Mouse (Mus musculus): ENCODE results near the gene Per2. TPM values are rescaled to one million over a fixed set of nuclear protein-coding genes. Genes with fewer than 3 reads are reported as not detected.
"Not testable (repeated sequence)": the region's sequence is repeated elsewhere in the genome, so short reads cannot be mapped to it uniquely, and the experiment has no call there.

Per2 gene
- 10 to 100 TPM; 15.6 to 37.9 TPM for total RNA-seq (2021)
- long read RNA-seq, experiment 1, partial matches to known transcripts, result 8 of 11 reads
- long read RNA-seq, experiment 1, other reads (novel, unspliced or antisense), result 3 of 11 reads
- long read RNA-seq, experiment 2, partial matches to known transcripts, result 2 of 4 reads
- long read RNA-seq, experiment 2, other reads (novel, unspliced or antisense), result 2 of 4 reads

DNA sequence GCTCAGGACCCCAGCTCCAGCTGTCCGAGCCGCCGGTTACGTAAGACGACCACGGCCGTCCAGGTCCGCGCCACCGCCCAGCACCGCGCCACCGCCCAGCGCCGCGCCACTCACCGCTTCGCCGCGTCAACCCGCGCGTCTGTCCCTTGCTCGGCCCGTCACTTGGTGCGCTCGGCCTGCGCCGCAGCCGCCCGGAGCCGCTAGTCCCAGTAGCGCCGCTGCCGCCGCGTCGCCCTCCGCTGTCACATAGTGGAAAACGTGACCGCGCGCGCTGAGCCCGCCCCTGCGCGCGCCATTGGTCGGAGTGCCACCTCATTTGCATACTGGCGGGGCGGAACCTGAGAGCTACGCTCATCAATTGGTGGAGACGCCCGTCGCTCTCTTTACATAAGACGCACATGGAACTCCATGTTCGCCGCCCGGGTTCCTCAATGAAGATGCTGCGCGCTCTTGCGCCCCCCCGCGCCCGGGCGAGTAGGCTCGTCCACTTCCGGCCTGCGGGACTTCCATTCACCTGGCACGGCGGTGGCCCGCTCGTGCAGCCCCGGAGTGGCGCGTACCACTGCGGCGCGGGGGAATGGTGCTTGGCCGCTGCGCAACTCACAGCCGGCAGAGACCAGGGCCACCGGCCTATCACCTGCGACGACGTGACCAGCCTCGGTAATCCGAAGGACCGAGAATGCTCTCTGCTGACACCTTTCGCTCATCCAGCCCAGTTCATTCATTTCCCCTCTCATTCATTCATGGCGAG, at the start of gene Per2:
TSS of gene Per2 (minus strand) at position 266 of the 751 bp plus-strand sequence.
- DNase-seq, result peak; percentile 99

DNA sequence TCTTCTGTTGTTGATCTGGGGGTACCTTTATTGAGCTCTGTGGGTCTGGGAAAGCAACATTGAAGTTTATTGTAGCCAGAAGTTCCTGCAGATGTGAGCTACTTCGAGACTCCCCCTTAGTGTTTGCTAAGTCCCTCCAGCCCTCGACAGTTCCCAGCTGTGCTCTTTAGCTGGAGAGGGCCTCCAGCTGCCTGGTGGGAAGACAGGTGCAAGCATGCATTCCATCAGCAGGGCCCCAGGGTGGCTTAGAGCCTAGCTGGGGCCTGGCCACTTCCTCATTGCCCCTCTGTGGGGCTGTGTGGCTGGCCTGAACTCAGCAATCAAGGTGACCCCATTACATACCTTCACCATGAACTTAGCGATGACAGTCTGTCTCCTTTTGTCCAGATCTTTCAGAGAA, 45.5 kb upstream of the Per2 start:
- no peak for DNase-seq

DNA sequence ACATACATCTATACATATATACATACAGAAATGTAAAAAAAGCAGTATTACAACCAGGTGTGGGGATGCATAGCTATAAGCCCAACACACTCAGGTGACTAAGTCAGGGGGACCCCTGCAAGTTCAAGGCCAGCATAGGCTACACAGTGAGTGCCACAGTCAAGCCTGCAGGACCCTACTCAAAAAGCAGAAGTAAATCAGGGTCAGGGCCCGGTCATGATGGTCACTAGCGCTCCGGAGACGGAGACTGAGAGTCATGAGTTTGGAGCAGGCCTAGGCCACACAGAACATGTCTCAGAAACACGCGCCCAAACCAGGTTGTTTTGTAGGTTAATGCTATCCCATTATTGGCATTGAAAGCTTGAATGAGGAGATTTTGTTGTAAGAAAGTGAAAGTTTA, 39.5 kb upstream of the Per2 start:
- DNase-seq, result no peak

DNA sequence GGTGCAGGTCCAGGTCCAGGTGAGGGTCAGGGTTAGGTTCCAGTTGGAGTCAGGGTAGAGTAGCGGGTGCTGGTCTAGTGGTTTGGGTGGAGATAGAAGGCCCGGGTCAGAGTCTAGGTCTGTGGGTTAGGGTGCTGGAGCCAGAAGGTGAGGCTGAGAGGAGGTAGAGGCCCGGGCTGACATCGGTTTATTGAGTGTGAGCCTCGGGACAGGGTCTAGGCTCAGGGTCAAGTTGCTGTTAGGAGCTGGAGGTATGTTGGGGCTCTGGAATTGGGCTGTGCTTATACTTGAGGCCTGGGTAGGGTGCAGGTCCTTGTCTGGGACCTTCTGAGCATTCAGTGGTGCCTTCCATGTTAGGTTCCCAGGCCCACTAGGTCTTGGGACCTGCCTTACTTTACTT, 36.2 kb upstream of the Per2 start:
- DNase-seq, result no peak

DNA sequence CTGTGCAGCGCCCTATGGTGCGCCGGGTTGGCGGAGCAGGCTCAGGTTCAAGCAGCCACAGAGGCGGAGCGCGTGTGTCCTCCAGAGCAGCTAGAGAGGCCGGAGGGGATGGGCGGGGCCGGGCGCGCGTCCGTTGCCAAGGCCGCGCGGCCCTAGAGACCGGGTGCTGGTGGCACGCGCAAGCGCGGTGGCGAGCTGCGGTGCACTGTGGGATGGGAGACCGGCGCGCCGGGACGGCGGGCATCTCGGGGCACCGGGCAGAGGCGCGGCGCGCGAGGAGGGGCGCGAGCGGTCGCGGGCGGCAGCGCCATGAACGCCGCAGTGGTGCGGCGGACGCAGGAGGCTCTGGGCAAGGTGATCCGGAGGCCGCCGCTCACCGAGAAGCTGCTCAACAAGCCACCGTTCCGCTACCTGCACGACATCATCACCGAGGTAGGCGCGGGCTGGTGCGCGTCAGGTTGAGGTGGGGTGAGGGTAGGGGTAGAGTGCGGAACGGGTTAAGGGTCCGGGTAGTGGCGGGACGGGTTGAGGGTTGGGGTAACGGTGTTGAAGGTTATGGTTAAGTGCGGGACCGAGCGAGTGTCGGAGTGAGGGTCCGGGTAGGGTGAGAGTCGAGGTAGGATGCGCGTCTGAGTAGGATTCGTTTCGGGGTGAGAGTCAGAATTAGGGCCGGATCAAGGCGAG, 35.5 kb upstream of the Per2 start, which contains the start of gene Traf3ip1:
TSS of gene Traf3ip1 (plus strand) at position 191 of the 684 bp plus-strand sequence.
- peak; percentile 97 for DNase-seq

DNA sequence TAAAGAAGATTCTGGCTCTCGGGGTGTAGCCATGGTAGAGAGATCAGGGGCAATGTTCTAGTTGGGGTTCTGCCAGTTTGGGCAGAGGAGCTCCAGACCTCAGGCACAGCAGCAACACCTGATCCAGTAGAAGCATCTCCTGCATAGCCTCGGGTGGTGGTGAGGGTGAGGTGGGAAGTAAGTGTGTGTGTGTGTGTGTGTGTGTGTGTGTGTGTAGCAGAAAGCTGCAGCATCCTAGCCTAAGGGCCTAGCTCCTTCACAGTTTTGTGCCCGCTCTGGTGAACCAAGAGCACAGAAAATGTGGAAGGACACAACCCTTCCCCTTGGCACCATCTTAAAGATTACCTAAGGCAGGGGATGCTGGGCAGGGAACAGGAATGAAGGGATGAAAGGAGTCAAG, 34.8 kb upstream of the Per2 start:
- DNase-seq, result no peak

DNA sequence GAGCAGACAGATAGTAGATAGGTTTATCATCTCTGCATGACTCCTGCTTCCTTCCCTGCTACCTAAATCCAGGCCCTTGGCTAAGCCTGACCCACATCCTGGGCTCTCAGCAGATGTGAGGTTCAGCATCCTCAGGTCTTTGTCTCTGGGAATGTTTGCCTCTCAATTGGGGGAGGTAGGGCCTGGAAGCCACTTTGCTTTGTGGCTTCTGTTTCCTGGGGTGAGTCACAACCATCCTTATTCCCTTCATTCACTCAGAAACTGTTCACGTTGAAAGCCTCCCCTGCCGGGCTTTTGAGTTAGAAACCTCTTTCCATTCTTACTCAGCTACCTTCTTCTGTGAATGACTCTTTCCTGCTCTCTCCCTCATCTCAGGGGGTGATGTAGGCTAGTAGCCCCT, 33.6 kb upstream of the Per2 start:
- no peak for DNase-seq

DNA sequence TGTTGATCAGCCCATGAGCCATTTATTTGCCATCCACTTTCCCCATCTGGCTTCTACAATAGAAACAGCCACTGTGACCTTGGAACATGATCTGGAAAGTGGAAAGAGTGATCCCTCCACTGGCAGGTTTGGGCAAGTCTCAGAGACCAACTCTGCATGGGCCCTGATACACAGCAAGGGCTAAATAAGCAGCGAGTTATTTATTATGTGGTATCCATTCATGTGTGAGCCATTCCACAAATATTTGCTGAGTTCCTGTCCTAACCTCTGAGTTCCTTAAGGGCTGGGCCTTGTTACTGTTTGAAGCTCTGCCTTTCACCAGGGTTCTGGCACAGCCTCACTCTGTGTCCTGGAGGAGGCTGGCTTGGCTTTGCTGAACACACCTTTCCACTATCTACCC, 31.2 kb upstream of the Per2 start:
- no peak for DNase-seq

DNA sequence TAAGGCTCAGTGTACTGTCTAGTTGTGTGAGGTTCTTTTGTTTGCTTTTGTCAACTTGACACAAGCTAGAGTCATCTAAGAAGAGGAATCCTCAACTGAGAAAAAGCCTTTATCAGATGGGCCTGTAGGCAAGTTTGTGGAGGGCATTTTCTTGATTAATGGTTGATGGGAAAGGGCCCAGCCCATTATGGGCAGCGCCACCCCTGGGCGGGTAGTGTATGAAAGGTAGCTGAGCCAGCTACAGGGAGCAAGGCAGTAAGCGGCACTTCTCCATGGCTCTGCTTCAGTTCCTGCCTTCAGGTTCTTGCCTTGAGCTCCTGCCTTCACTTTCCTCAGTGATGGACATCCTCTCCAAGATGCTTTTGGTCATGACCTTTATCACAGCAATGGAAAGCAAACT, 27.0 kb upstream of the Per2 start:
- DNase-seq, result no peak

DNA sequence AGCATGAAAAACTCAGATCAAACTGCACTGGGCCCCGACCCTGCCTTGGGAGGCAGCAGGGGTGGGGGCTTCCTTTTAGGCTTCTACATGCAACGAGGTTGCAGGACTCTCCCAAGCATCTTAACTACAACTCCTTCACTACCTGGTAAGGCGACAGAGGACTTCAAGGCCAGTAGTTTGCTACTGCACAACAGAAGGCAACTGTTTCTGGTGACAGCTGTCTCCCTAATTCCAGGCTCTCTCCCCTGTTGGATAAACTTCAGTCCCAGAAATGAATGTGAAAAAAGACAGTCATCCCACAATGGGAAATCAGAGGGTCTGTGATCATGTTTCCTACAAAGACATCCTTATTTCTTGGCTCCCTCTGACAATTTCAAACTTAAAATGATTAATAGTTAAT, 26.3 kb upstream of the Per2 start:
- no peak for DNase-seq

DNA sequence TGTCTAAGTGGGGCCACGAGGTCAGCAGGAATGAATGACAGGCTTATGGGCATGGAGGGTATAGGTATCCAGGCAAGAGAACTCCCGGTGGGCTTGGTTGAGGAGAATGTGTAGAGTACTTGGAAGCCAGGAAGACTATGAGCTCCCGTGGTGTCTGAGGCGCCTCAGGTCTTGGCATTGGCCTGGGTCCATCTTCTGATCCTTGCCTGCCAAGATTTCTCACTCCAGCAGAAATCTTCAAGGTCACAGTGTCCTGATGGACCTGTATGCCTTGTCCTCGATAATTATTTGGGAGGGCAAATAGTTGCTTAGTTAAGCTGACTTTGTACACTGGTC, 24.9 kb upstream of the Per2 start:
- peak; percentile 56 for DNase-seq

DNA sequence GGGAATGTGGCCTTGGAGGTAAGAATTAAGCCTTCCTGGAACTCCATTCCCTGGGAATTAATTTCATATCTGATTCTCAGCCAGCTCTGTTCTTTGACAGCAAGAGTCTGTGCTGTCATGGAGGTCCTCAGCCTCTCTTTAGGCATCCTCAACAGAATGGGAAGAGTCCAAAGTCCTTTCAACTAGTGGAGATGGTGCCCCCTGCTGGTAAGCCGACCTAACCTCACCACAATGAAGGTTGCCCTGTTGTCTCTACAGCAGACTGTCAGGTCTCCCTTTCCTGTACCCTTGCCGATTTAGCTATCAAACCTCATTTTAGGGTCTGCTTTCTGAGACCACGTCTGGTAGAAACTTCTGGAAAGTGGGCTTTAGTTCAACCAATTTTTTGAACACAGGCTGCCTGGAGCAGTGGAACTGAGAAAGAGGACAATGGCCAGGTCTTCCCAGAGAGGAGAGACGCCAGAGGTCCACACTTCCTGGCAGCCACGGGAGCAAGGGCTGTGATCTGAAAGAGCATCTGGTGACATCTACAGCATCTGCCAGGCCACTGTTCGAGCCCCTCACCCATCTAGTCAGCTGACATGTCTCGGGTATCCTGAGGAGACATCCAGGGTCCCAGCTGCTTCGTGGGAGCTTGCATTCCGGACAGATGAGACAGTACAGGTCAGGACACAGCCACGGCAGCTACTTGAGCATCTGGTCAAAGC, 24.3 kb upstream of the Per2 start:
- DNase-seq, result peak; percentile 95

DNA sequence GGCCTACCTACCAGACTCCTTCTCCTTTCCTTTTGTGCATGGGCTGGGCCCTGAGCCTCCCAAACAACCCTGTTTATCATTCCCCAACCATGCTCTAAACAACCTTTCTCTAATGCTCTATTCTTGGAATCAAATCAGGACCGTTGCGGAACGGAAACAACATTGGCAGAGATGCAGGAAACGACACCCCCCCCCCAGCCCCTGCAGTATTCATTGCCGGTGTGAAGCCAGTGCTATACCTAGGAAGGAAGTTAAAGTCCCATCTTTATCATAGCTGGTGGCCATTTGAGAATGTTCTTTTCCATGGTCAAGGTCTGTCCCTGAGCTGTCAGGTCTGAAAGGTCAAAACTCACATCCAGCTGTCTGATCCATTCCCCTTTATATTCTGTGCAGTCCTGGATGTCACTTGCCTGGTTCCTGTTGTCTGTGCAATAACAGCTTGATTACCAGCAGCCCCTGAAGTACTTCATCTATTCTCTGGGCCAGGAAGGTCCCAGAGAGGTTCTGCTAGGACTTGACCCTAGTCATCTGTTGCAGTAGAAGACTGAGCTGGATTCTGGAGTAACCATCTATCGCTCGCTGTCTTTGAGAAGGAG, 23.6 kb upstream of the Per2 start:
- peak; percentile 31 for DNase-seq

DNA sequence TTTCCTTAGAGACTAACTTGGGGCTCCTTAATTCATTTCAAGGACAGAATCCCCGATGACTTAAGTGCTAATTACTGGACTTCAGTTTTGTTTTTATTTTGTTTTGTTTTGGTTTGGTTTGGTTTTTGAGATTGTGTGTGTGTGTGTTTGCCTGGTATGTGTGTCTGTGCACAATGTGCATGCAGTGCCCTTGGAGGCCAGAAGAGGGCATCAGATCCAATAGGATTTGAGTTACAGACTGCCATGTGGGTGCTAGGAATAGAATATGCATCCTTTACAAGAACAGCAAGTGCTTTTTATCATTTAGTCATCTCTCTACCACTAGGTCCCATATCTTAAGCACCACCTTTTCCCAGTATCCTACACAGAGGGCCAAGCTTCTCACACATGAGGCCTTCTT, 19.8 kb upstream of the Per2 start:
- DNase-seq, result no peak

DNA sequence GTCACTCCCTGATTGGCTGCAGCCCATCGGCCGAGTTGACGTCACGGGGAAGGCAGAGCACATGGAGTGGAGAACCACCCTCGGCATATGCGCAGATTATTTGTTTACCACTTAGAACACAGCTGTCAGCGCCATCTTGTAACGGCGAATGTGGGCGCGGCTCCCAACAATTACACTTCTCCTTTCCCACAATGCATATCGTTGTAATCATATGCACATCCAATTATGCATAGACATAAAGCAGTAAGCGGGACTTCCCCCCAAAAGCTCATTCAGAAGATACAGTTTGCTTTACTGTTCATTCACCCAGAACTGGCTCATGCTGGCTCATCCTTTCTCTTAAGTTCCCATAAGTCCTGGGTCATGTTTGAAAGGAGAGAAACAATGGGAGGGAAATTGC, 19.0 kb upstream of the Per2 start:
- DNase-seq, result not testable (repeated sequence)

DNA sequence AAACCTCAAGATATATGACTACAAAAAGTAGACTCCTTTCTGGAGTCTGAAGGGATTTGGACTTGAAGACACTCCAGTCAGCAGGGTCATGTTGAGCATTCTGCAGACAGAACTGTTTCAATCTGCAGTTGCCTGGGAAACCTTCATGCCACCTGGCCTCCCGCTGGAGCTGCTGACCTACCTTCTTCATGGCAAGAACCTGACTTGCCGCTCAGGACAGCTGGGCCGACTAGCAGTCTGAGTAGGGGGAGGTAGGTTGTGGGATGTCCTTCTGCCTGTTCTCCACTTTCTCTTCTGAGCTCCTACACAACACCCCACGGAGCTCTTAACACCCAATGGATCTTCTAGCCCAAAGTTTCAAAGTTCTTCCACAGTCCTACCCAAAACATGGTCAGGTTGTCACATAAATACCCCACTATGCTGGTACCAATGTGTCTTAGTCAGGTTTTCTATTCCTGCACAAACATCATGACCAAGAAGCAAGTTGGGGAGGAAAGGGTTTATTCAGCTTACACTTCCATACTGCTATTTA, 10.8 kb upstream of the Per2 start:
- no peak for DNase-seq

DNA sequence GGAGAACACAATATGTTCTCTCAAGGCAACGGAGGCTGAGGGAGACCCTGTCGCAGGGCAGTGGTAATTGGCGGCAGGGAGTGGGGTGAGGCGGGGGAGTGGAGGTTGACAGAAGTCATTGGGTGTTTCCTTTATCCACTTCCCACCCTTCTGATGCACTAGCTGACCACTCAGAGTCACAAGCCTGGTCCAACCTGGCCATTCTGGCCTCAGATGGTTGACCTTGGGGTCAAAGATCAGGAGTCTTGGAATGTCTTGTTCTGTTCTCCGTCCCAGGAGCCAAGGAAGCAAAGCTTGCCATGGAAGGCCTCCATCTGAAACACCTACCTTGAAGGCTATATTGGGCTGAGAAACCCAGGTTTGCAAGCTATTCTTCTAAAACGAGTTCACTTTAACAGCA, 7.1 kb upstream of the Per2 start:
- DNase-seq, result peak; percentile 1

DNA sequence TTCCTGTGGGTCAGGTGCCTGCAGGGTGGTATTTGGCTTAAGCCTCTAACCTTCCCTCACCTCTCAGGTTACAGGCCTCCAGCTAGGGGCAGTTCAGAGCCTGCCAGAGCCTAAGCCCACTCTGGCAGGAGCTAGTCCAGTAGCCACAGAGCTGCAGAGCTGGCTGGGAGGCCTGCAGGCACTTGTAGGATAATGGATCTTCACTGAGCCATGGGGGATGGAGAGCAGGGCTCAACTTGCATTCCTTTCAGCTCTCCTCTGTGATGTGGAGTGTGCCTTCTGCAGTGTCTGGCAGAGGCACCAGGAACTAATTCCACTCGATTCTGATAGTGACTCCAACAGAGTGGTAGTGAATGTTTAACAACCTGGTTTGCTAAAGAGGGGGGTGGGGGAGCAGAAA, 6.1 kb upstream of the Per2 start:
- peak; percentile 7 for DNase-seq

DNA sequence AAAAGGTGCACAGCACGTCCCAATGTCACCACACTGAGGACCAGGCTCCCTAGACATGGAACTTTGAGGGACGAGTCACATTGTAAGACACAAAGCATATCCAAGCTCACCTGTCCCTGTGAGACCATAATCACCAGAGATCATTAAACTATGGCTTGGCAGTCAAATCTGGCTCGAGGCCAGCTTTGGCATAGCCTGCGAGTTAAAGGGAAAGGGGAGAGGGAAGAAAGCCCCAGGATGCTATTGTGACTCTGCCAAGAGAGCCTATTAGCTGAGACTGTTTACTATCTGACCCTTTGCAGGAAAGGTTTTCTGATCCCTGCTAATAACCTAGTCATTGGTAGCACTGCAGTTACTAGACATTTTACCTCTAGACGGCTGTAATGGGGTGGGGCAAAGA, 5.3 kb upstream of the Per2 start:
- peak; percentile 60 for DNase-seq

DNA sequence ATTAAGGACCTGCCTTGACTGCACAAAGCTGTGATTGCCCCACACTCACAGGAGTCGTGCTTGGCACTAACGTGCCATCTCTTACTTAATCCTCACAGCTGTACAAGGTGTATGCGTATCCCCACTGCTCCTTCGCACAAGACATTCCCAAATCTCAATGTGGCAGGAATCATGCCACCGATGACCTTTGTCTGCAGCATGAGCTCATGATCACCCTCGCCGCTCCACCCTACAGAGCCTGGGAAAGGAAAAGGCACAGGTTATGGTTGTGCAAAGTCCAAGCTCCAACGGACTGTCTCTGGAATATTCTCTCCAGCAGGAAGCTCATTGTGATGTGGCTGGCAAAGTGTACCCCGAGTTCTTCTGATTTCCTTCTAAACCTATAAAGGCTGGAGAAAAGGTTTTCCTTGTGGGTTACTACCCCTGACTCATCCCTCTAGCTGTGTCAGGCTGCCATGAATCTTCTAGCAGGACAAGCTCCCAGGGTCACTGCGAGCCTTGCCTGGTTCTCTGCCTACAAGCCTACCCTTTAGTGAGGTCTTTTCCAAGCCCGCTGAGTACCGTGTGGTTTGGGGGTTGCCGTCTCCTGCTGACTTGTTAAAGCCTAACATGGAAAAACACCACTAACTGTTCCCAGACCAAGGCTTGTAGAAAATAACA, 4.3 kb upstream of the Per2 start:
- DNase-seq, result peak; percentile 62

DNA sequence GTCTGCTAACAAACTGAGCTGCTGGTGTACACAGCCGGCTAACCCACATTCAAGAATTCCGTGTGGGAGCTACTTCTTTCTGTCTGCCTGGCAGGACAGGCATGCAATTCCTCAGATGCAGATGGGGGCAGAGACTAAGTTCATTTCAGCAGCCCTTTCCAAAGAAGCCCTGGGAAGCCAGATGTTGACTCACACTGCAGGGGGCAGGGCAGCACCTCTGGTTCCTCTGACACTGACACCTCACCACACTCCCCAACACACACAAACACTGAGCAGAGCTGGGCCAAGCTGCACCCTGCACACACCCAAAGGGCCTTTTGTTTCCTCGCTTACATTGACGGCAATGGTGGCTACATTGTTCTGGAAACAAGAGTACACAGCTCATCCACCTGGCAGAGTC, 1.4 kb upstream of the Per2 start:
- no peak for DNase-seq

DNA sequence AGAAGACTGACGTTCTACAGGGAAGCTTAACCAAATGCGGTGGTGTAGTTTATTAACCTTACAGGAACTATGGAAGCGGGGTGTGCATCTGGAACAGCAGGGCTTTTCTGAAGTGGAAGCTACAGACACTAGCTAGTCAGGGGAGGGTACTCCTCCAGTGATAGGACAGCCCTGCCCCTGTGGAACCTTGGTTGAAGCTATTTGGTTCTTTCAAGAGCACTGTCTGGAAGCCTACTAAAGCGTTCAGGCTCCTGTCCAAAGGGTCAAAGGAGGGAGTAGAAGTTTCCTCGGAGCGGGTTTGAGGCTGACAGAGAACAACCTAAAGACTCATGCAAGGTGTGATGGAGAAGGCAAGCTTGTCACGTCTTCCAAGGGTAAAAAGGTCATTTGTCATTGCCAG, 945 bp upstream of the Per2 start:
- DNase-seq, result no peak
